Mouse (Mus musculus): Measurements from ENCODE around the gene Efcab14.

DNA sequence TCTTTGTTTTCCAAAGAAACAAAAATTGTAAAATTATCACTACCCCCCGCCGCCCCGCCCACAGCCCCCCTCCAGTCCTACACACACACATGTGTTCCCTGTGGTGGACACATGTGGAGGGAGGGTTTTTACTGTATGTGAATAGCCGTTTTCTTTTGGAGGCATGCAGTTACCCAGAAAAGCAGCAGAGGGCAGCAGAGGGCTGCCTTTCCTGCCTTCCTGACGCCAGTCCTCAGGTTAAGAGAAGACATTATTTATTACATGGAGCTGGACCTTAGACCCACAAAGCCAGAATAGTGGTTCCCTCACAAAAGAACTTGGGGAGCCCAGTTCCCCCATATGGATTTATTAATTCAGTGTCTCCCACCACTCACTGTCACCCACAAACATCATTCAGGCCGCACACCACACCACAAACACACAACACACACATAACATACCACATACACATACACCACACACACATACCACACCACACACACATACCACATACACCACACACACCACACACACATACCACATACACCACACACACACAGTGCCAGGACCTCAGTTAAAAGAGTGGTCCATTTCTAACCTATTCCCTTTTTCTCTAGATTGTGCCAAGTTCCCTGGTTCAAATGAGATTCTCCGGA lies 5.8 kb upstream of the Efcab14 start:
- no peak for TF ChIP-seq POLR2A (IDR thresholded peaks at IDR 0.05; ENCODE audit: borderline replicate concordance, extremely low read depth, low read depth, low read length)
- peak; percentile 97 for TF ChIP-seq CTCF (IDR thresholded peaks at IDR 0.05; ENCODE audit: insufficient read depth, low read length)
